Mouse (Mus musculus) spleen, postnatal 4 days (tissue): ENCODE measurements around the gene Zmiz1.

Source experiments
- DNase-seq, 2 experiments: peaks; one replicate each; pipeline ENCODE4 v3.0.0; 2022; ENCODE audit warnings: low spot score in 2 of 2

The Zmiz1 gene

DNA sequence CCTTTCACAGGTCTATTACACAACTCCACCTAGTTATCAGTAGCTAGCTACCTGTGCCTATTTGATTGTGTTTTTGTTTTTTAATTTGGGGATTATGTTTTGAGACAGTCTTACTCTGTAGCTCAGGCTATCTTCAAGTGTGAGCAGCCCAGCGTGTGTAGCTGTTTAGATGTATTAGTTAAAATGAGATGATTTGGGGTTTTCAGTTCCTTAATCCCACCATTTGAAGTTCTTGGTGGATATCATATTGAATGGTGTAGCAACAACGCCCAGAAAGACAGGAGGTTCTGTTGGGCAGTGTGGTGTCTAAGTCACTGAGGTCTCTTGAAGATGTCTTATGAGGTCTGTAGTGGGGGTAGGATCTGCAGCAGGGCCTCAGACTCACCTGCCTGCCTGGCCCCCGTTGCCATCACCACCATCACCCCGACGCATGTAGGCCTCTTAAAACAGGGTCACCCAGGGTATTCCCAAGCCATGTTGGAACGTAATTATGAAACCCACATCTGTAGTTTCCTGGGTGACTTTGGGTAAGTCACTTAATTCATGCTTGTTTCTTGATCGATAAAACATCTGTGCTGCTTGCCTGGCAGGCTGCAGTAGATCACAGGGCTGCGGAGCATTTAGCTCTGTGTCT, 155.1 kb downstream of the Zmiz1 start:
- no peak for DNase-seq

DNA sequence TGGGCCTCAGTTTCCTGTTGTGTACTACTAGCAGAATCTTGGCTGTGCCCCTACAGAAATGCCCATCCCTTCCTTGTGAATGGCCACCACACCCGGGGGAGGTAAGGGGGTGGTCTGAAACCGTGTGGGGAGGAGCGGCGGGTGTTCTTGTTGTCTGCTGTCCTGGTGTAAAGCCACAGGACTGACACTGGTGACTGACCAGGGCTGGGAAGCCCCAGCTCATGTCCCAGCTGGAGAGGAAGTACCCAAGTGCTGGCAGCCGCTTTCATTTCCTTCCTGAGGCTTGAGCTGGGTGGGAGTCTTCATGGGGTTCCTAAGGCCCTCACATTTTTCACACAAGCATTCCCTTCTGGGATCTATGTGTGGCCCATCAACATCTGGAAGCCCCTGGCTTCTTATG, 155.7 kb downstream of the Zmiz1 start:
- DNase-seq, result peak in 1 of 2 experiments; percentile 24

DNA sequence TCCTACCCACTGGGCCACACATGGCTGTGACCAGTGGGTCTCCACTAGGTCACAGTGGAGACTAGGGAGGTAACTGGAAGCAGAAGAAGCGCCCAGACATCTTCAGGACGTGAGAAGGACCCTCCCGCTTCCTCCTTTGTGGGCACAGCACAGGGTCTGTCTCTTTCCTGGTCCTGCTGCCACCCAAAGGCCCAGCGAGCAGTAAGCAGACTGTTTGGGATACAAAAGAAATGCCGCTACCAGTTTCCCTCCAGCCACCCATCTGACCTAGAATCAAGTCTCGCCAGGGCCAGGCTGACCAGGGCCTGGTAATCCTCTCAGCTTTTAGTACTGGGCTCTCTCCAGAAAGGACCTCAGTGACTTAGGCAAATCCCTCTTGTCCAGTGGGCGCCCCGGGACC, 156.6 kb downstream of the Zmiz1 start:
- no peak for DNase-seq

DNA sequence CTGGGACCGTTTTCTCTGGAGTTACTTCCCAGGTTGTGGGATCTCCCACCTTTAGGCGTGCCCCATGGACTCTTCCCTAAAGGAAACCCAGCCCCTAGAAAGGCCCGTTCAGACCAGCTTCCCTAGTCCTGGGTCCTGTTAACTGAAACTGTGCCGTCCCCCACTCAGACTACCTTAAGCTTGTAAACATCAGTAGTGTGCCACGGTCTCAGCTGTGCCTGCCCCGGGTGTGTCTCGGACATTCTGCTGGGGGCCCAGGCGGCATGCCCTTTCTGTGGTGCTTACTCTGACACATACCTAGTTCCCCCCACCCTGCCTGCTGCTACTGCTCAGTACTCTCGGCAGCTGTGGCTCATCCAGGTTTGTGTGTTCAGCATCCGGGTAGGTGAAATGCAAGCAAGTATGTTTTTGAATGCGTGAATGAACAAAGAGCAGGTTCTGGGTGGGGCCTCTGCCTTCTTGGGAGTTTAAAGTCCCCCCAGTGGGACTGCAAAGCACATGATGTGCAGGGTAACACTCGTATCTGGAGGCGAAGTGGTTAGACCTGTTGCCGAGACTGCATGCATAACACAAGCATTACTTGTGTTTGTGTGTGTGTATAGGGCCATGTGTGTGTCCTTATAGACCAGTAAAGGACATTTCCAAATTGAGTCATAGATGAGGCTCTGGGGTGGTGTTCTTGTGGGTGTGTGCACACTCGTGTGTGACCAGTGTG, 157.2 kb downstream of the Zmiz1 start:
- DNase-seq, result no peak

DNA sequence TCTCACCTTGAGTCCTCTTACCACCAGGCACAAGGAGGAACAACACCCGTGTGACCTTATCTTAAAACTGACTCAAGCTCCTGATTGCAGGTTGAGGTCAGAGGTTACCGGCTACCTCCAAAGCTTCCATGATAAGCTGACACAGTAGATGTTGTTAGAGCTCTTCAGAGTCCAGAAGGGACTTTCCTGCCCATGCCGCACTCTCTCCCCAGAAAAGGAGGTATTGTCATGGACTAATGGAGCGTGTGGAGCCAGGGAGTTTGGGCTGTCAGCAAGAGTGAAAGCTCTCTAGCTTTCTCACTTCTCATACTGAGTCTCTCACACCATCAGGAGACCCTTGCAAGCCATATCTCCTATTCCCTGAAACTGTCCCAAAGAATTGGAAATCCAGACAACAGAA, 158.3 kb downstream of the Zmiz1 start:
- DNase-seq, result no peak

DNA sequence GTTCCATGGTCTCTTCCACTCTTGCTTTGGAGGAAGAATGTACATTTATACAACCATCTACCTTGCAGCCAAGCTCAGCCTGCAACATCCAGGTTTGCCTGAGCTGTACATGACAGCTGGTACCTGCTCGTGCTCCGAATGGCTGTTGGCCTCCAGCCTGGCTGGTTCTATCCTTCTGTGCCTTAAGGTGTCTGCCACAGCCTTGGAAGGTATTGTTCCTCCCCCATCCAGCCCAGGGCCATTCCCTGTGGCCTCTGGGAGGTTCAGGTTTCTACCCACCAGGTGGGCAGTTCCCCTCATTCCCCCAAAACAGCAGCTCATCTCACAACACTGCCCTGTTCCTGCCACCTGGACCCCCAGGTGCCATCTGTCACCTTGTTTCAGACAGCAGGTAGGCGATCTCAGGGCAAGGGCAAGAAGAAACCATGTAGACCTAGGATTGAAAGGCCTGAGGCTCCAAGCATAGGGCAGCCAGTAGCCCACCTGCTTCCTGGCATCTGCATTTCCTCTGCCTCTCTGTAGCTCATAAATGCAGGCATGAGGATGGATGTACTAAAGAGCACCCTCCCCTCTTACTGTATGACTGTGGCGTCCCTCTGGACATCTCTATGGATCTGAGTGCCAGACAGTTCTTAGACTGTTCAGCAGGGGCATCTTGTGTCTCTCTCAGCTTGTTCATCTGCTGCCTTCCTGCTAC, 160.2 kb downstream of the Zmiz1 start:
- DNase-seq, result no peak

DNA sequence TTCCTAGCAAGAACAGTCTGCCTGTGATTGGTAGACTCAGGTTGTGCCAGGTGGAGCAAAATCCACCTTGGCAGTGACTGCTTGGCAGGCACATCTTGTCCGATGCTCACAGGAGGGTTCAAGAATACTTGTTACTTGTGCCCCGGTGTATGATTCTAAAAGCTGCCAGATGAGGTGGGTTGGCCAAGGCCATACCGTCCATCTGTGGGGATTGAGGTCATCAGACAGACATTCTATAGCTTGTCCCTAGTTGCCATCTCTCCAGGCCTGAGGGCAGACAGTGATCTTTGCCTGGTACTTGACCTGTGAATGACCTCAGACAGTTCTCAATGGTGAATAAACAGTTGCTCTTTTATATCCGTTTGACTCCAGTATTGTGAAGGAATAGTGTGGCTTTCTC, 161.8 kb downstream of the Zmiz1 start:
- DNase-seq, result no peak

DNA sequence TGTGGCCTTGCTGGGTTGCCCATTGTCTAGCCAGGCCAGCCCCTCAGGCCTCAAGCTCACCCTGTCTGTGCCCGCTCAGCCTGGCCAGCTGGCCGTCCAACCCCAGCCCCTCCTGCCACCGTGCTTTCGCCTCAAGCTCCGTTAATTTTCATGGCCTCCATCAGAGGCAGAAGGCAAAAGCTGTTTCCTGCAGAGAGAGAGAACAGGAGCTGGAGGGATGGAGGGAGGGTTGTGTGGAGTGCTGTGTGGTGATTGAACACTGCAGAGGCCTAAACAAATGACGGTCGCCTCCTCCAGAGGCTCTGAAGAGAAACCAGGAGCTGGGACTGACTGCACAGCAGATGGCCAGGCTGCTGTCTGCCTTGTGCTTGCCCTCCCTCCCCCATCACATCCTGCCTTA, 164.7 kb downstream of the Zmiz1 start:
- DNase-seq, result no peak

DNA sequence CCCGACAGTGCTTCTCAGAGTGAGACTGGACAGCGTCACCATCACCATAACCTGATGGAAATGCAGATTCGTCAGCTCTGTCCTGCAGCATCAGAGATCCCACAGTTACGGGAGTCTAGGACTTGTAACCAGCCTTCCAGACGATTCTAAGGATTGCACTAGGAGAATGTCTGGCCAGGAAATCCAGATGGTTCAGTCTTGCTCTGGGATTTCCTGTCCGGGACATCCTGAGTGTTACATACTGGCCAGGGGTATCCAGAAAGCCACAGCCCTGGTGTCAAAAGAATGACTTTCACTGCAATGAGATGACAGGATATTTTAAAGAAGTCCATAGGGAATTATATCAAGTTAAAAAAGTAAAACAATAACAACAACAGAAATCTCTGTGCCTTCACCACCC, 165.7 kb downstream of the Zmiz1 start:
- no peak for DNase-seq

DNA sequence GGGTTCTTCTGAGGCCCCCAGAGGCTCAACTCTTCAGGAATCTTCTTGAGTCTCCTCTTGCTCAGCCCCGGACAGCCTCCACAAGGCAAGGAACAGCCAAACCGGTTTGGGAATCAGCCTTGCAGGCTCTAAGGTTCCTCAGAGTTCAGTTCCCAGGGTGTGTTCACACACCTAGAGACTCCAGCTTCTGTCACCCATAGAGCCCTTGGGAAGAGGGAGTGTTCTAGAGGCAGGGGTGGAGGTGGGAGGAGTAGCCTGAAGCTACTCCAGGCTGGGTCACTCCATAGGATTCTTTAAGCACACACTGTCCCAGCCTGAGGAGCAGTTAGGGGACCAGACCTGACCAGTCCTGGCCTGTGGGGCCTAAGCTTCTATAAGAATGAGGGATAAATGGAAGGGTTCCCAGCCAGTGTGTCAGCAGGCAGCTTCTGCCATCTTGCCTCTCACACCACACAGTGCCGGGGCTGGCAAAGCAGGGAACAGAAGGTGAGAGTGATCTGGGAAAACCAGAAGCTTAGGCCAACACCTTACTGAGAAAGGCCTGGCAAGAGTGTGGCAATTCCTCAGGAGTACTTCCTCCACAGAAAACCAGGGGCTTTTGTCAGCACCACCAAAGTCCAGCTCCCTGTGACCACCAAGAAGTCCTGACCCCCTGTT, 168.7 kb downstream of the Zmiz1 start:
- no peak for DNase-seq

DNA sequence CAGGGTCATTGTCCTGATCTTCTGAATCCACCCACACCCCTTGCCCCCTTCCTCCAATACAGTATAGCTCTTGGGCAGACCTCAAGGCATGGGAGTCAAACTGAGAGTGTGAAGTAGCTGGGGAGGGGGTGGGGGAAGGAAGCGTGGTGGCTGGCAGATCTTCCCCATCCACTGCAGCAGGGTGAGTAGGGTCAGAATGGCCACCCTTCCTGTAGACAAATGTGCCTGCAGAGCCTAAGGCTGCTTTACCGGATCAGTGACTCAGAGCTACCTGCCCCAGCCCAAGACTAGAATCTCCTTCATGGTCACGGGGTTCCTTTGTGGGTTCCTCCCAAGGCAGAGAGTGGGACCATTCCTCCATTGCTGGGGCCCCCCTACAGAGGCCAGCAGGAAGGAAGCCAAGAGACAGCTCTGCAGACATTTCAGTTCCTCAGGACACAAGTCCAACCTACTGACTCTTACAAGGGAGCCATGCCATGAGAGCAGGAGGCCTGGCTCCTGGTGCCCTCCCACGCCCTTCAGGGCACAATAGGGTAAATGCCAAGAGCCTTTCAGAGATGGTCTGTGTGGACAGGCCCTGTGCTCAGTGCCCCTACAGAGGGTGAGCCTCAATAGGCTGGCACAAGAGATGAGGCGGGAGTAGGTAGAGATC, 169.6 kb downstream of the Zmiz1 start:
- no peak for DNase-seq

DNA sequence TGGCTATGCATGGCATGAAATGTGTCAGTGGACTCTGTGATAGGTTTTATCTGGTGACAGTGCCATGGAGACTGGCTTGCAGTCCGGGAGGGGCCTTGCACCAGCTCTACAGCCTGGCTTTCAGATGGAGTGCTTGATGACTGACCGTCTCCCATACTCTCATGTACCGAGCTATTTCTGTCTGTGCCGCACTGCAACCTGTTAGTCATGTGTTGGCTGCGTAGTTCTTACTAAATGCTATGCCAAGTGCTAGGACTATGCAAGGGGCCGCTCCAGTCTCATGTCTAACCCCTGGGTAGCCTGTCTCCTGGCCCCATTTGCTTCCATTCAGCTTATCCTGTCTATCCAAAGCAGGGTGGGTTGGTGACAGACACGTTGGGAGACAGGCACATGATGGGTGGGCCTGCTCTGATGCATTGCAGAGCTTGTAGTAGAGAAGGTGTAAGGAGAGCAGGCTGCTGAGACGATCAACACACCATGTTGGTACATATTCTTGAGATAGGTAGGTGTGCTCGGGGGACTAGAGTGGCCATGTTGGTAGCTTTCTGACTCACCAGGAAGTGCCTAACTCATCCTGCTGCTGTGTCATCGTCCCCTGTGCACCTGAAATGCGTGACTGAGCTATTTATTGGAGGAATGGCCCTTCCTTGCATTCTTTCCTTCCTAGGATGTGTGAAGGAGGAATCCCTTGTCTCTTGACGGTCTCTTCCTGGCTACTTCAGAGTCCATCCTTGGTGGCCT, 171.1 kb downstream of the Zmiz1 start:
- DNase-seq, result no peak

DNA sequence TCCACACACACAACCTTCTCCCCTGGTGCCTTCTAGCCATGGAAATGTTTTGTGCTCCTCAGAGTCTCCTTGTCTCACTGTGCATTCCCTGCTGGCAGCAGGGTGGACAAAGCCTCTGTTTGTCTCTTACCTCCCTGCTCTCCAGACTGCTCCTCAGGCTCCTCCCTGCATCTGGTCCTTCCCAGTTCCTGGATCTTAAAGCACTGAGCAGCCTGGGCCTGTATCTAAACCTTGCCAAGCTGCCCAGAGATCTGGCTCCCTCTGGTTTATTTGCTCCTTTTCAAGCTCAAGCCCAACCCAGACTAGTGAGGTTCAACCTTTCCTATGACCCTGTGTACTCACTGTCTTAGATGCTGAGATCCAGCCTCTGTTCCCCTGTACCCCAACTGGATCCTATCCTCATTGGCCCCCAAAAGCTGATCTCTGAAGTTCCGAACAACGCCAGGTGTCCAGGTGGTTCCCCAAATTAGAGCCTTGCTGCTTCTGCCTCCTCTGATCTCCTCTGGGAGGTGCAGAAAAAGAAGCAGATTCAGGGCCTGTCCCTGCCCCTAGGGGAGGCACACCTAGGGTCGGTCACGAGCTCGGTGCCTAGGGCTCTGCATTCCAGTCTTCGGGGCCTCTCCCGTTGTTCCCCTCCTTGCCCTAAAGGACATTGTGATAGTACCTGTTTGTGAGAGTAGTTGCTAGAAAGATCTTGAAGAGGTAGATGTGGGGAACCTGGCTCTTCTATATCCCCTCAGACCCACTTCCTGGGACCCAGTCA, 171.8 kb downstream of the Zmiz1 start:
- no peak for DNase-seq

DNA sequence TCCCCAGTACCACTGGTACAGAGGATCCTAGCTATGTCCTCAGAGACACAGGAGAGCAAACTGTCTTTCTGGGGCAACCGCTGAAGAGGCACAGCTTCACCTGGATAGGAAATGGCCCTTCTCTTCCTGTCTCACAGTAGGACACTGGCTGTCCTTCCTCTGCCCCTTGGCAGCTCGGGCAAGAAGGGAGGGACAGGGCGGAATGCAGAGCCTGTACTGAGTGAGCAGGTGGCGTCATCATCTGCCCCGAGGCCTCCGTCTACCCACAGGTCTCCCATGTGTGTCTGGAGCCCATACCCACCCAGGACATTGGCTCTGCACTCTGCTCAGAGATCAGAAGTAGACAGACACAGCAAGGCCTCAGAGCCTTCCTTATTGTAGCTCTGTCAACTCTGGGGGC, 172.5 kb downstream of the Zmiz1 start:
- DNase-seq, result no peak

DNA sequence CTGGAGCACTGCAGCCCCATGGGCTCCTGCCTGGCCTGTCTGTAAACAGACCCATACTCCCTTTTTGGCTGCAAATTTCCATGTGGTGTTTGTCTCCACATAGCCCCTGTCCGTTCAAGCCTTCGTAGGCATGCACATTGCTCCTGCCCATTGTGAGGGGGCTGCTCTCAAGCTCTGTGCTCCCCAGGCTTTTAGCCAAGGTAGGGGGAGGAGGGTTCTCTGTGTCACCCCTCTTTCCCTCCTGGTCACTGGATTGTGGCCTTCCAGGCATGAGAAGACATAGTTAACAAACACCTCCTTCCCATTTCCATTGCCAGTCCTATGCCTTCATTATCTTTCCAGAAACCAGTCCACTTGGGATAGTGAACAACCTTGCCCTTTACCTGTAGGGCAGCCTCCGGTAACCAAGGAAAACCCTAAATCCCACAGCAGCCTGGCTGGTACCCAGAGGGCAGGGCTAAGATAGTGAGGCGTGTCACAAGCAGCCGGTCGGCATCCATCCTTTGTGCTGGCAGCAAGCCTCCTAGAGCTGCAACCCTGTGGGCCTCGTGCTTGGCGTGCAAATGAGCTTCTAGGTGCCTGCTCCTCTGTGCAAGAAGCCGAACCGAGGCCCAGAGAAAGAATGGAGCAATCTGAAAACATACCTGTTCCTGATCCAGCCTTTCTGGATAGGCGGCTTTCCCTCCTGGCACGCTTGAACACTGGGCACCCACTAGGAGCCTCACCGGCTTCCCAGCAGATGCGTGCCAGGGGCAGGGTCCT, 174.7 kb downstream of the Zmiz1 start:
- DNase-seq, result no peak

DNA sequence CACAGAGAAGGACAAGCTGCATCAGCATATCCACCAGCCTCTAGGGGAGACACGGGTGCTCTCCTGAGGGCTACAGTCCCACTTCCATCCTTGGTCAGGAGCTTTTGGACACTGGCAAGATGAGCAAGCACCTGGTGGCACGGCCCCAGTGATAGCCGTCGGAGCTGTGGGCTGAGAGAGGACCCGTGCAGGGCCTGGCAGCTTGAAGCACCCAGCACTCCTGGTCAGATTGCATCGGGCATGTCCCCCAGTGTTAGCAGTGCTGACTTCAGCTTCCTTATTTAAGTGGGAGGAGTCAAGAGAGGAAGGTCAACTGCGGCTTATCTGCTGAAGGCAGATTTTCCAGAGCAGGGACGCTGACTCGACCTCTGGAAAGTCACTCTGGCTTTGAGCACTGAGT, 175.3 kb downstream of the Zmiz1 start:
- DNase-seq, result peak in 1 of 2 experiments; percentile 67

DNA sequence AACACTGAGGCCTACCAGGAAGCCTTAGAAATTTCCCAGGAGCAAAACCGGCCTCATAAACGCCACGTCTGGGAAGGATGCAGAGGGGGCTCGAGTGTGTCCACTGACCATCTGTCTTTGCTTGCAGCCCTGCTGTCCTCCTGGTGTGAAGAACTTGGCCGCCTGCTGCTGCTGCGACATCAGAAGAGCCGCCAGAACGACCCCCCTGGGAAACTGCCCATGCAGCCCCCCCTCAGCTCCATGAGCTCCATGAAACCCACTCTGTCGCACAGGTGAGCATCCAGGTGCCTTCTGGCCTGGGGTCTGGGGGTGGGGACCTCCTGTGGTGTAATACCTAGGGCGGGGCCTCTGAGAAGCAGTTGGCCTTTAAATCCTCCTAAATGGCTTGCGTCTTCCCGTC, 176.8 kb downstream of the Zmiz1 start:
- no peak for DNase-seq

DNA sequence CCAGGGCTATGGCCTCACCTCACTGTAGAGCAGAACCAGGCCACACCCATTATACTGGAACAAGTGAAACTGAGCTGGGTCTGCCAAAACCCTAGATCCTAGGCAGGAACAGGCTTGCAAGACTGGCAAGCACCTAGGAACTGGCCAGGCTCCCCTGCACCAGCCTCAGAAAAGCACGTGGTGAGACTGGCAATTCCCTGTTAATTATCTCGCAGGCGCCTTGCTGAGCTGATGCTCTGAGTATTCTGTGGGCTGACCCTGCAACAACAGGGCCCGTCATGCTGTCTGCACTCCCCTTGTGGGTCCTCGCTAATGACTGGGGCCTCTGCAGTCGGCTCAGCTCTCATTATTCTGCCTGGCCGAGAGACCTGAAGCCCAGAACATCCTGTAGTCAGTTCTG, 177.3 kb downstream of the Zmiz1 start:
- no peak for DNase-seq

DNA sequence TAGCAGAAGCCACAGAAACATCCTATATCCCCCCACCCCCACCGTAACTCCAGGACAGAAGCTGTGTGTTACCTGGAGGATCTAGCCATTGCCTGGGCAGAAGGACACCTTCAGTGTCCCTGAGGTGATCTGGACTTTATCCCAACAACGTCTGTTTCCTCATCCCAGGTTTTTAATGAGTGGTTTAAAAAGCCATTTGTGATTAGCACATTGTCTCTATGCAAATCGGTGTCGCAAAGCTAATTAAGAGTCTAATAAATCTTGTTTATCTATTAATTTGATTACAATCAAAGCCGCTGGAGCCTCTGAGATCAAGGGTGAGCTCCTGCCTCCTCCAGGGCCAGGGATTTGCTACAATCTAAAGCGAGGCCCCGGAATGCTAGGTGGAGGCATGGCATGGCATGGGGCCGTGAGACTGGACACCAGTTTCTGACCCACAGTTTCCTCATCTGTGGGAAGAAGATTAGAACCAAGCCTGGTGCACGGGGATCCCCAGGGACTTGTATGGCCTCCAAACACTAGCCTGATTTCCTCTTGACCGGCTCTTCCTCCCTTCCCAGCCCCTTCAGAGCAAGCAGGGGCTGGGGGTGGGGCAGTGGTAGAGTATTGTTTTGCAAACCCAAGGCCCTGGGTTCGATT, 180.3 kb downstream of the Zmiz1 start:
- DNase-seq, result no peak
